Mouse (Mus musculus) lung, adult 2 months (tissue): ENCODE measurements at regions not wholly inside any gene's neighbourhood (a gene's known extent, or its start where the extent isn't known, plus 50 kb on each side); places are given as distances from the start of the nearest gene placed in this dataset.

ENCODE experiments used
- CTCF ChIP-seq: fragments of 200-500 bp; IDR thresholded peaks from 2 replicates; pipeline ENCODE4 v1.5.1; 2011; ENCODE audit warnings: mild to moderate bottlenecking, low read length, control low read depth; ENCODE audit not compliant: insufficient read depth
- POLR2A ChIP-seq: fragments of 200-500 bp; IDR thresholded peaks from 2 replicates; pipeline ENCODE4 v1.6.1; 2011; ENCODE audit warnings: low read depth, mild to moderate bottlenecking, control low read depth, low read length, borderline replicate concordance; ENCODE audit errors: extremely low read depth

- TF ChIP-seq CTCF (no peak), POLR2A (no peak)
Measured at GRCm38 (mm10) chr1:136788979-136789513, 164.3 kb downstream of the Zfp281 start.
